Mouse (Mus musculus) B cell, adult 67 days (primary cell): Measurements from ENCODE around the gene Deaf1. TPM values are rescaled to one million over a fixed set of nuclear protein-coding genes. Genes with fewer than 3 reads are reported as not detected.

Experiments
- total RNA-seq, 2 experiments: library from RNA; stranded (reverse); gene quantifications; 4 replicates each; pipeline ENCODE4 v1.2.4; 2023

The Deaf1 gene
- 10 to 100 TPM; 44.0 to 45.2 TPM for total RNA-seq

DNA sequence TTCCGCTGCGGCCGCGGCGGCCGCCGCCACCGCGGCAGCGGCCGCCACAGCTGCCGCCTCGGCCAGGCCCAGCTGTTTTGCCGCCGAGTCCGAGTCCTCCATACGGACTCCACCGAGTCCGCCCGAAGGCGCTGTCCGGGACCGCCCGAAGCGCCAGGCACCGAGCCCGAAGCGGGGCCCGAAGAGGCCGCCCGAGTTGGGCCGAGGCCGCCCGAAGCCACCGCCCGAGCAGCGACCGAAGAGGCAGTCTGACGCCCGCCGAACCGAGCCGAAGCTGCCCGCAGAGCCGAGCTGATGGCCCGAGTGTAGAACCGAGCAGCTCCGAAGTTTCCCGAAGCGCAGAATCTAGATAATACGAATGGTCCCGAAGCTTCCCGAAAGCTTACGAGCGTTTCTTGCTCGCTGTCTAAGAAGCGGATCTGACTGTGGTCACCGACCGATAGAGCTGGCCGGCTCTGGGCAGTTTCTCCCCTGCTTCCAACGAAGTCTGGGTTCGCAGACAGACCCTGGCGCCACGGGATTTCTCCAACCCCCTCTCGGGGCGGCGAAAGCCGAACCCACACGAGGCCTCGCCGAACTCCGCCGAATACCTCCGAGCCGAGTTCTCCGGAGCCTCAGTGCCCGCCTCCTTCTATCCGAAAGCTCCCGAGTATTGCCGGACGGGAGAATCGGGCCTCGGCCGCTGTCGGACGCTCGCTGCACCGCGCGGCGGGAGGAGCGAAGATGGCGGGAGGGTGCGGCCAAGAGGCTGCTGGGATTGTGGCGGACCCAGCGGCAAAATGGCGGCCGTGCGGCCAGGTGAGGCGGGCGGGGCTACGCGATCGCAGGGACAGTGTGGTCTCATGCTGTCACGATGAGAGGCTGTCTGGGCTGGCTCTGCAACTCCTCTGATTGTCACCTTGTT, at the start of gene Deaf1, which contains the start of gene Tmem80:
Gene Deaf1, minus strand, starts transcription at position 222 of the 904 bp plus-strand sequence.
Gene Tmem80, plus strand, starts transcription at position 271 of the 904 bp plus-strand sequence.

GRCm38 (mm10) chr7:141338576-141339131, 11.2 kb upstream of the Deaf1 start, which contains the start of gene Eps8l2:
Gene Eps8l2, plus strand, starts transcription at chr7:141338880.

DNA sequence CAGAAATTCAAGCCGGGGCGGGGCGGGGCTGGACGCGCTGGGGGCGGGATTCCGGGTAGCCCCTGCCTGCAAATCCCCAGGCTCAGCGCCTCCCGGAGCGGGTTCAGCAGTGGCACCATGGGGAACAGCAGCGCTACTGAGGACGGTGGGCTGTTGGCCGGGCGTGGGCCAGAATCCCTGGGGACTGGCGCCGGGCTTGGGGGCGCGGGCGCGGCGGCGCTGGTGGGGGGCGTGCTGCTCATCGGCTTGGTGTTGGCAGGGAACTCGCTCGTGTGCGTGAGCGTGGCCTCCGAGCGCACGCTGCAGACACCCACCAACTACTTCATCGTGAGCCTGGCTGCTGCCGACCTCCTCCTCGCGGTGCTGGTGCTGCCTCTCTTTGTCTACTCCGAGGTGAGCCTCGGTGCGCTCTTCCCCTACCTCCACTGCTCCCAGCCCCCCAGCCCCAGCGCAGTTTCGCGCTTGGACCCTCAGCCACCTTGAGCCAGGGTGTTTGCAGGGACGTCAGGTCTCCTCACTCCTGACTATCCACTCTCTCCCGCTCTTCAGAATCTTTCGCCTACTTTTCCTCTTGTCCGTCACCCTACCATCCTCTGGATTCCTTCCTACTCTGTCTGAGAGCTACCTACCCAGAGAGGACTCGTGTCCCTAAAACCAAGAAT, 35.4 kb downstream of the Deaf1 start, which contains the start of gene Drd4:
Gene Drd4, plus strand, starts transcription at position 86 of the 662 bp plus-strand sequence.

DNA sequence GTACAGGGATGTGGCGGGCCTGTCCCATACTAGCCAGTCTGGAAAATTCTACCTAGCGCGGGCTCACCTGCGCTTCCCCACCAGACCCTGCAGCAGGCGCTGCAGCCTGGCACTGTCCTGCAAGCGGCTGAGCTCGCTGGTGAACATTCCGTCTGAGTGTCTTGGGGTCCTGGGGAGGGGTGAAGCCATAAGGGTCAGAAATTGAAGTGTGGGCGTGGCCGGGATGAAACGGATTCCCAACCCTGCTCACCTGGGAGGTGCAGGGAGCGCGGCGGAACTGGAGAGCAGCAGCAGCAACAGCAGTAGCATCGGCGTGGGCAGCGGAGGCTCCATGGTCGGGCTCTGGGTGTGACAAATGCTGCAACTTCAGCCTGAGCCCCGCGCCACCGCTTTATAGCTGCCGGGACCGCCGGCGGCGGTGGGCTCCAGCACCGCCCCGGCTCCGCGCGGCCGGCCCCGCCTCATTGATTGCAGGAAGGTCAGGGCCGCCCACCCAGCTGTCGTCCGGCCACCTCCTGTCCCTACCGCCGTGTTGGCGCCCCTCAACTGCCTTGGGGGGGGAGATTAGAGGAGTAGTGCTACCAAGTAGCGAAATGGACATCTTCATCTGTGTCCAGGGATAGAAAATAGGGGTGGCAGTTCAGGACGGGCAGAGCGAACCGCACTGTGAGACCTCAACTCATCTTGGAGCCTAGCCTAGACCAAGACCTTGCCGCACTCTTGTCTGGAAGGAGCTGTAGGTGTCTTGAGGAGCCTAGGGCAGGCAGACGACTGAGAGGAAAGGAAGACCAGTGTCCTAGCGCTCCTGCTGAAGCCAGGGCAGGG, 48.5 kb downstream of the Deaf1 start, which contains the start of gene Sct:
Gene Sct, minus strand, starts transcription at position 368 of the 825 bp plus-strand sequence.

GRCm38 (mm10) chr7:141276546-141276945, 50.9 kb downstream of the Deaf1 start, which contains the start of gene Cdhr5:
Gene Cdhr5, minus strand, starts transcription at chr7:141276786.

GRCm38 (mm10) chr7:141265739-141266561, 61.5 kb downstream of the Deaf1 start, which contains the start of gene Irf7:
Gene Irf7, minus strand, starts transcription at chr7:141266481.

Other genes with a start within 250 kb of the Deaf1 start
- 10 to 100 TPM; 27.8 to 32.3 TPM for gene Pkp3, start 249.5 kb downstream of the Deaf1 start, total RNA-seq
- gene Sigirr, start 227.1 kb downstream of the Deaf1 start, total RNA-seq, result 10 to 100 TPM; 44.7 to 51.9 TPM
- gene Ano9, start 209.9 kb downstream of the Deaf1 start, total RNA-seq, result not detected
- 1 to 10 TPM; 9.0 to 9.8 TPM for gene Ptdss2, start 205.3 kb downstream of the Deaf1 start, total RNA-seq
- gene Rnh1, start 154.8 kb downstream of the Deaf1 start, total RNA-seq, result 10 to 100 TPM; 76.8 to 79.0 TPM
- 10 to 100 TPM; 23.1 to 28.1 TPM for gene Hras, start 133.7 kb downstream of the Deaf1 start, total RNA-seq
- 1 to 10 TPM; 5.4 to 7.7 TPM for gene Lrrc56, start 133.5 kb downstream of the Deaf1 start, total RNA-seq
- 1 to 10 TPM; 4.9 TPM for gene Lmntd2, start 113.6 kb downstream of the Deaf1 start, total RNA-seq
- 10 to 100 TPM; 13.4 to 15.4 TPM for gene Rassf7, start 111.8 kb downstream of the Deaf1 start, total RNA-seq
- 100 to 1,000 TPM; 149 TPM for gene Phrf1, start 98.9 kb downstream of the Deaf1 start, total RNA-seq
- 10 to 100 TPM; 27.7 to 43.8 TPM for gene Irf7, start 61.2 kb downstream of the Deaf1 start, total RNA-seq
- gene Cdhr5, start 50.9 kb downstream of the Deaf1 start, total RNA-seq, result not detected
- not detected for gene Sct, start 48.6 kb downstream of the Deaf1 start, total RNA-seq
- not detected for gene Drd4, start 35.7 kb downstream of the Deaf1 start, total RNA-seq
- 10 to 100 TPM; 21.6 to 30.3 TPM for gene Tmem80, start within 50 bp of the Deaf1 start, total RNA-seq
- gene Eps8l2, start 11.2 kb upstream of the Deaf1 start, total RNA-seq, result under 1 TPM; 0.24 to 0.84 TPM
- 100 to 1,000 TPM; 146 to 150 TPM for gene Taldo1, start 64.5 kb upstream of the Deaf1 start, total RNA-seq
- 10 to 100 TPM; 31.8 to 46.1 TPM for gene Gatd1, start 86.4 kb upstream of the Deaf1 start, total RNA-seq
- gene Cend1, start 101.8 kb upstream of the Deaf1 start, total RNA-seq, result not detected
- gene Slc25a22, start 110.2 kb upstream of the Deaf1 start, total RNA-seq, result 10 to 100 TPM; 45.5 to 49.9 TPM
- 1 to 10 TPM; 5.9 to 6.3 TPM for gene Pidd1, start 116.3 kb upstream of the Deaf1 start, total RNA-seq
- 1,000 to 10,000 TPM; 2,341 to 2,386 TPM for gene Rplp2, start 119.7 kb upstream of the Deaf1 start, total RNA-seq
- gene Pnpla2, start 127.5 kb upstream of the Deaf1 start, total RNA-seq, result 10 to 100 TPM; 54.1 to 58.8 TPM
- gene Cracr2b, start 133.4 kb upstream of the Deaf1 start, total RNA-seq, result not detected
- 10 to 100 TPM; 11.2 to 17.5 TPM for gene Cd151, start 139.7 kb upstream of the Deaf1 start, total RNA-seq
- gene Polr2l, start 147.4 kb upstream of the Deaf1 start, total RNA-seq, result 10 to 100 TPM; 18.6 to 21.3 TPM
- gene Tspan4, start 147.6 kb upstream of the Deaf1 start, total RNA-seq, result under 1 TPM in 1 of 2 experiments, not detected in 1; 0.99 TPM
- gene Chid1, start 212.2 kb upstream of the Deaf1 start, total RNA-seq, result 10 to 100 TPM; 18.7 to 24.5 TPM
- gene Ap2a2, start 234.5 kb upstream of the Deaf1 start, total RNA-seq, result 10 to 100 TPM; 43.5 to 45.4 TPM